Mouse (Mus musculus) hindbrain, embryonic 10.5 days (tissue): Measurements from ENCODE around the gene Olfr159. TPM values are rescaled to one million over a fixed set of nuclear protein-coding genes. Genes with fewer than 3 reads are reported as not detected.
"Not testable (repeated sequence)": the region's sequence is repeated elsewhere in the genome, so short reads cannot be mapped to it uniquely, and the experiment has no call there.

Experiments
- DNase-seq: peaks from one replicate; pipeline ENCODE4 v3.0.0-alpha.2; 2017; ENCODE audit warnings: low spot score
- H3K27ac ChIP-seq: fragments of 300-500 bp; sonication (generic); 2 replicates; pipeline ENCODE4 v1.5.1; 2016; ENCODE audit warnings: mild to moderate bottlenecking, moderate library complexity
- H3K27me3 ChIP-seq: fragments of 300-500 bp; sonication (generic); 2 replicates; pipeline ENCODE4 v1.6.1; 2016; ENCODE audit warnings: mild to moderate bottlenecking; ENCODE audit not compliant: poor library complexity, insufficient read depth, severe bottlenecking
- H3K36me3 ChIP-seq: fragments of 300-500 bp; sonication (generic); 2 replicates; pipeline ENCODE4 v1.6.1; 2016; ENCODE audit warnings: mild to moderate bottlenecking, moderate library complexity
- H3K4me1 ChIP-seq: fragments of 300-500 bp; sonication (generic); replicated peaks from 2 replicates; pipeline ENCODE4 v1.6.1; 2016; ENCODE audit warnings: mild to moderate bottlenecking
- H3K4me3 ChIP-seq: fragments of 300-500 bp; sonication (generic); 2 replicates; pipeline ENCODE4 v1.5.1; 2016; ENCODE audit warnings: mild to moderate bottlenecking, moderate library complexity
- H3K9me3 ChIP-seq: fragments of 300-500 bp; sonication (generic); 2 replicates; pipeline ENCODE4 v1.6.1; 2016; ENCODE audit warnings: mild to moderate bottlenecking, moderate library complexity
- WGBS: fragments of 180-500 bp; shearing (Covaris S2); methylation state at CpG from one replicate; pipeline ENCODE4 v1.1.7; 2016; 5-methylcytosine and 5-hydroxymethylcytosine counted together
- polyA plus RNA-seq: library from polyadenylated mRNA; unstranded; fragments of >200 nt; fragmentation: Nextera tagmentation; extraction: Ambion mirVana; gene quantifications from 2 replicates; pipeline ENCODE4 v1.2.1, GENCODE M21; 2016

Olfr159 gene
- polyA plus RNA-seq: not detected in 2 replicates

GRCm38 (mm10) chr4:43770909-43771308 lies at the start of gene Olfr159:
Gene Olfr159, minus strand, starts transcription at chr4:43771009.
- DNase-seq: no peak
- WGBS: 84% methylated on average over 6 of the region's 6 CpGs
- H3K27ac ChIP-seq: no peak within 1 kb of the TSS
- H3K36me3 ChIP-seq: no peaks in the 10 kb centered on the region
- no peaks in the 10 kb centered on the region for H3K27me3 ChIP-seq
- no peak within 1 kb of the TSS for H3K4me3 ChIP-seq
- no peaks in the 10 kb centered on the region for H3K9me3 ChIP-seq
- no peaks in the 10 kb centered on the region for H3K4me1 ChIP-seq

- peaks cover 8% of the 10 kb centered on the region; the same call in 1 of the 2 replicates for H3K9me3 ChIP-seq
- no peak for DNase-seq
- no peaks in the 10 kb centered on the region for H3K4me1 ChIP-seq
- WGBS: 84% methylated on average over 7 of the region's 7 CpGs
- no peak overlapping the region for H3K4me3 ChIP-seq
- no peaks in the 10 kb centered on the region for H3K27me3 ChIP-seq
- no peak overlapping the region for H3K27ac ChIP-seq
- H3K36me3 ChIP-seq: no peaks in the 10 kb centered on the region
These were observed 28.1 kb upstream of the Olfr159 start for GRCm38 (mm10) chr4:43798936-43799335.

- H3K27me3 ChIP-seq, H3K27ac ChIP-seq, H3K4me1 ChIP-seq, H3K36me3 ChIP-seq, DNase-seq, H3K9me3 ChIP-seq, H3K4me3 ChIP-seq: not testable (repeated sequence)
- WGBS: 88% methylated on average over 5 of the region's 5 CpGs
These were observed 25.0 kb upstream of the Olfr159 start for GRCm38 (mm10) chr4:43795844-43796243.

- no peak for DNase-seq
- H3K4me3 ChIP-seq: no peak overlapping the region
- no peaks in the 10 kb centered on the region for H3K27me3 ChIP-seq
- 77% methylated on average over 6 of the region's 6 CpGs for WGBS
- H3K27ac ChIP-seq: no peak overlapping the region
- H3K4me1 ChIP-seq: no peaks in the 10 kb centered on the region
- H3K9me3 ChIP-seq: no peaks in the 10 kb centered on the region
- no peaks in the 10 kb centered on the region for H3K36me3 ChIP-seq
These were observed 24.5 kb upstream of the Olfr159 start for GRCm38 (mm10) chr4:43795296-43795695.

- H3K4me1 ChIP-seq: no peaks in the 10 kb centered on the region
- no peaks in the 10 kb centered on the region for H3K9me3 ChIP-seq
- 54% methylated on average over 2 of the region's 2 CpGs for WGBS
- H3K4me3 ChIP-seq: no peak overlapping the region
- H3K27me3 ChIP-seq: no peaks in the 10 kb centered on the region
- H3K27ac ChIP-seq: no peak overlapping the region
- no peak for DNase-seq
- no peaks in the 10 kb centered on the region for H3K36me3 ChIP-seq
These were observed 1.5 kb upstream of the Olfr159 start for GRCm38 (mm10) chr4:43772304-43772703.

GRCm38 (mm10) chr4:43771626-43772025 lies 817 bp upstream of the Olfr159 start:
- Histone ChIP-seq H3K4me1 (no peaks in the 10 kb centered on the region), H3K36me3 (no peaks in the 10 kb centered on the region), H3K9me3 (no peaks in the 10 kb centered on the region), H3K27me3 (no peaks in the 10 kb centered on the region), H3K4me3 (no peak overlapping the region), H3K27ac (no peak overlapping the region)
- DNase-seq: no peak
- 63% methylated on average over 6 of the region's 6 CpGs for WGBS

GRCm38 (mm10) chr4:43769374-43769773 lies 1.4 kb downstream of the Olfr159 start:
- no peak overlapping the region for H3K27ac ChIP-seq
- DNase-seq: no peak
- WGBS: 90% methylated on average over 2 of the region's 2 CpGs
- no peaks in the 10 kb centered on the region for H3K4me1 ChIP-seq
- no peaks in the 10 kb centered on the region for H3K36me3 ChIP-seq
- H3K9me3 ChIP-seq: no peaks in the 10 kb centered on the region
- H3K4me3 ChIP-seq: no peak overlapping the region
- H3K27me3 ChIP-seq: no peaks in the 10 kb centered on the region

GRCm38 (mm10) chr4:43768341-43768740 lies 2.5 kb downstream of the Olfr159 start:
- DNase-seq: no peak
- 91% methylated on average over 5 of the region's 5 CpGs for WGBS
- no peaks in the 10 kb centered on the region for H3K9me3 ChIP-seq
- no peaks in the 10 kb centered on the region for H3K36me3 ChIP-seq
- H3K4me1 ChIP-seq: no peaks in the 10 kb centered on the region
- H3K4me3 ChIP-seq: no peak overlapping the region
- no peak overlapping the region for H3K27ac ChIP-seq
- H3K27me3 ChIP-seq: no peaks in the 10 kb centered on the region

GRCm38 (mm10) chr4:43763410-43763809 lies 7.4 kb downstream of the Olfr159 start:
- H3K4me3 ChIP-seq: no peak overlapping the region
- no peaks in the 10 kb centered on the region for H3K9me3 ChIP-seq
- no peaks in the 10 kb centered on the region for H3K27me3 ChIP-seq
- 0 out of 2 replicates have a peak, but pooled peaks cover 4% of the 10 kb centered on the region for H3K4me1 ChIP-seq
- 34% methylated on average over 7 of the region's 7 CpGs for WGBS
- peak; percentile 50 for DNase-seq
- H3K36me3 ChIP-seq: no peaks in the 10 kb centered on the region
- H3K27ac ChIP-seq: no peak overlapping the region

- WGBS: 76% methylated on average over 2 of the region's 2 CpGs
- H3K4me1 ChIP-seq: 0 out of 2 replicates have a peak, but pooled peaks cover 4% of the 10 kb centered on the region
- no peaks in the 10 kb centered on the region for H3K36me3 ChIP-seq
- H3K27me3 ChIP-seq: no peaks in the 10 kb centered on the region
- no peak for DNase-seq
- no peak overlapping the region for H3K4me3 ChIP-seq
- H3K9me3 ChIP-seq: no peaks in the 10 kb centered on the region
- no peak overlapping the region for H3K27ac ChIP-seq
These were observed 9.5 kb downstream of the Olfr159 start for GRCm38 (mm10) chr4:43761336-43761735.

- Histone ChIP-seq H3K9me3 (no peaks in the 10 kb centered on the region), H3K4me1 (0 out of 2 replicates have a peak, but pooled peaks cover 4% of the 10 kb centered on the region), H3K4me3 (no peak overlapping the region), H3K27me3 (no peaks in the 10 kb centered on the region), H3K36me3 (no peaks in the 10 kb centered on the region), H3K27ac (no peak overlapping the region)
- WGBS: 73% methylated on average over 10 of the region's 10 CpGs
- DNase-seq: peak; percentile 33
These were observed 10.3 kb downstream of the Olfr159 start for GRCm38 (mm10) chr4:43760460-43760859.

- H3K27me3 ChIP-seq: no peaks in the 10 kb centered on the region
- no peaks in the 10 kb centered on the region for H3K9me3 ChIP-seq
- 78% methylated on average over 21 of the region's 21 CpGs for WGBS
- H3K4me3 ChIP-seq: no peak overlapping the region
- H3K27ac ChIP-seq: 0 out of 2 replicates have a peak overlapping the region, but pooled peaks have one; percentile 6
- DNase-seq: no peak
- H3K4me1 ChIP-seq: 0 out of 2 replicates have a peak, but pooled peaks cover 4% of the 10 kb centered on the region
- H3K36me3 ChIP-seq: no peaks in the 10 kb centered on the region
These were observed 11.0 kb downstream of the Olfr159 start for GRCm38 (mm10) chr4:43759571-43760418.

GRCm38 (mm10) chr4:43757213-43757612 lies 13.6 kb downstream of the Olfr159 start:
- Histone ChIP-seq H3K27me3 (no peaks in the 10 kb centered on the region), H3K36me3 (no peaks in the 10 kb centered on the region), H3K4me1 (0 out of 2 replicates have a peak, but pooled peaks cover 4% of the 10 kb centered on the region), H3K27ac (no peak overlapping the region), H3K4me3 (no peak overlapping the region), H3K9me3 (no peaks in the 10 kb centered on the region)
- DNase-seq: no peak
- WGBS: 86% methylated on average over 6 of the region's 6 CpGs
